Mouse (Mus musculus): ENCODE data around the gene Notch2. TPM values are rescaled to one million over a fixed set of nuclear protein-coding genes. Genes with fewer than 3 reads are reported as not detected.

Notch2 gene
- polyA plus RNA-seq, 1 experiment = 15.6 TPM

GRCm38 (mm10) chr3:98158646-98159045 is 145.3 kb downstream of the Notch2 start:
- Histone ChIP-seq H3K36me3 (ENCODE audit: control insufficient read depth, insufficient read depth) (no peaks in the 10 kb centered on the region), H3K27me3 (ENCODE audit: control insufficient read depth, insufficient read depth, insufficient read length) (peaks cover 3% of the 10 kb centered on the region), H3K79me3 (ENCODE audit: low read depth) (no peaks in the 10 kb centered on the region), H3ac (ENCODE audit: control insufficient read depth, insufficient read length, low read depth) (no peak overlapping the region), H3K4me3 (ENCODE audit: insufficient read depth, poor library complexity, severe bottlenecking) (no peak overlapping the region), H3K79me2 (ENCODE audit: control insufficient read depth, insufficient read depth) (no peaks in the 10 kb centered on the region)
- TF ChIP-seq FOSL1 (IDR thresholded peaks at IDR 0.05; ENCODE audit: insufficient read depth, low read length, poor library complexity, severe bottlenecking) (no peak), MYOD1 (IDR thresholded peaks at IDR 0.05; ENCODE audit: control insufficient read depth, insufficient read length, low read depth) (no peak), CTCF (IDR thresholded peaks at IDR 0.05; ENCODE audit: control insufficient read depth, insufficient read depth, insufficient read length) (no peak), MYOG (IDR thresholded peaks at IDR 0.05; ENCODE audit: control insufficient read depth, extremely low read depth, insufficient read length) (no peak), CEBPB (IDR thresholded peaks at IDR 0.05; ENCODE audit: low read depth) (no peak), MAX (IDR thresholded peaks at IDR 0.05) (no peak), USF1 (IDR thresholded peaks at IDR 0.05; ENCODE audit: low read depth) (no peak)

DNA sequence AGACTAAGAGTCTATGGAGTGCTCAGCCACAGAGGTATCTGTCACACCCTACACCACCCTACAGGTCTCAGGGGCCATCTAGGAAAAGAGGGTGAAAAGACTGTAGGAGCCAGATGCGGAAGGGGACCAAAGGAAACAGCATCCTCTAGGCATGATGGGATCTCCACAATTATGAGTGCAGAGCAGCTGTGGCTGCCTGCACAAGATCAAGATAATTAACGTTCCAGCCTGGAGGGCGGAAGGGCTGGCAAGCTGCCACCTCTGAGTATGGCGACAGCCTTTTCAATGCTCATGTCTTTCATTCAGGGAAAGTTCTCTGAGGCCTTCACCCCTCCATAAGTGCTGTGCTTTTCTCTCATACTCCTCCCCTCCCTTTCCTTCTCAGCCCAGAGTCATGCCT is 146.0 kb downstream of the Notch2 start:
- Histone ChIP-seq H3K27me3 (ENCODE audit: control insufficient read depth, insufficient read depth, insufficient read length) (peaks cover 3% of the 10 kb centered on the region), H3K36me3 (ENCODE audit: control insufficient read depth, insufficient read depth) (no peaks in the 10 kb centered on the region), H3ac (ENCODE audit: control insufficient read depth, insufficient read length, low read depth) (no peak overlapping the region), H3K79me2 (ENCODE audit: control insufficient read depth, insufficient read depth) (no peaks in the 10 kb centered on the region), H3K79me3 (ENCODE audit: low read depth) (no peaks in the 10 kb centered on the region), H3K4me3 (ENCODE audit: insufficient read depth, poor library complexity, severe bottlenecking) (no peak overlapping the region)
- TF ChIP-seq MYOG (IDR thresholded peaks at IDR 0.05; ENCODE audit: control insufficient read depth, extremely low read depth, insufficient read length) = no peak
- TF ChIP-seq MAX (IDR thresholded peaks at IDR 0.05) = no peak
- TF ChIP-seq FOSL1 (IDR thresholded peaks at IDR 0.05; ENCODE audit: insufficient read depth, low read length, poor library complexity, severe bottlenecking) = no peak
- TF ChIP-seq CEBPB (IDR thresholded peaks at IDR 0.05; ENCODE audit: low read depth) = no peak
- TF ChIP-seq MYOD1 (IDR thresholded peaks at IDR 0.05; ENCODE audit: control insufficient read depth, insufficient read length, low read depth) = no peak
- no peak for TF ChIP-seq CTCF (IDR thresholded peaks at IDR 0.05; ENCODE audit: control insufficient read depth, insufficient read depth, insufficient read length)
- no peak for TF ChIP-seq USF1 (IDR thresholded peaks at IDR 0.05; ENCODE audit: low read depth)

GRCm38 (mm10) chr3:98160330-98160729 is 147.0 kb downstream of the Notch2 start, which contains the start of gene Adam30:
Gene Adam30 (plus strand): TSS chr3:98160630.
- TF ChIP-seq CTCF (IDR thresholded peaks at IDR 0.05; ENCODE audit: control insufficient read depth, insufficient read depth, insufficient read length) (no peak), MYOD1 (IDR thresholded peaks at IDR 0.05; ENCODE audit: control insufficient read depth, insufficient read length, low read depth) (no peak), CEBPB (IDR thresholded peaks at IDR 0.05; ENCODE audit: low read depth) (no peak), MAX (IDR thresholded peaks at IDR 0.05) (no peak), FOSL1 (IDR thresholded peaks at IDR 0.05; ENCODE audit: insufficient read depth, low read length, poor library complexity, severe bottlenecking) (no peak), USF1 (IDR thresholded peaks at IDR 0.05; ENCODE audit: low read depth) (no peak), MYOG (IDR thresholded peaks at IDR 0.05; ENCODE audit: control insufficient read depth, extremely low read depth, insufficient read length) (no peak)
- H3K4me3 ChIP-seq (ENCODE audit: insufficient read depth, poor library complexity, severe bottlenecking) = no peak within 1 kb of the TSS

GRCm38 (mm10) chr3:98178340-98178739 is 165.0 kb downstream of the Notch2 start:
- Histone ChIP-seq H3K27me3 (ENCODE audit: control insufficient read depth, insufficient read depth, insufficient read length) (peaks cover 4% of the 10 kb centered on the region), H3K79me2 (ENCODE audit: control insufficient read depth, insufficient read depth) (no peaks in the 10 kb centered on the region), H3ac (ENCODE audit: control insufficient read depth, insufficient read length, low read depth) (no peak overlapping the region), H3K36me3 (ENCODE audit: control insufficient read depth, insufficient read depth) (no peaks in the 10 kb centered on the region), H3K79me3 (ENCODE audit: low read depth) (no peaks in the 10 kb centered on the region), H3K4me3 (ENCODE audit: insufficient read depth, poor library complexity, severe bottlenecking) (no peak overlapping the region)
- TF ChIP-seq CTCF (IDR thresholded peaks at IDR 0.05; ENCODE audit: control insufficient read depth, insufficient read depth, insufficient read length) (no peak), MYOD1 (IDR thresholded peaks at IDR 0.05; ENCODE audit: control insufficient read depth, insufficient read length, low read depth) (no peak), MYOG (IDR thresholded peaks at IDR 0.05; ENCODE audit: control insufficient read depth, extremely low read depth, insufficient read length) (no peak), CEBPB (IDR thresholded peaks at IDR 0.05; ENCODE audit: low read depth) (no peak), FOSL1 (IDR thresholded peaks at IDR 0.05; ENCODE audit: insufficient read depth, low read length, poor library complexity, severe bottlenecking) (no peak)

More at GRCm38 (mm10) chr3:98160330-98160729, 147.0 kb downstream of the Notch2 start, which contains the start of gene Adam30:
- Histone ChIP-seq H3K79me2 (ENCODE audit: control insufficient read depth, insufficient read depth) (no peaks in the 10 kb centered on the region), H3K36me3 (ENCODE audit: control insufficient read depth, insufficient read depth) (no peaks in the 10 kb centered on the region), H3K79me3 (ENCODE audit: low read depth) (no peaks in the 10 kb centered on the region), H3ac (ENCODE audit: control insufficient read depth, insufficient read length, low read depth) (no peak within 1 kb of the TSS), H3K27me3 (ENCODE audit: control insufficient read depth, insufficient read depth, insufficient read length) (peaks cover 7% of the 10 kb centered on the region)

DNA sequence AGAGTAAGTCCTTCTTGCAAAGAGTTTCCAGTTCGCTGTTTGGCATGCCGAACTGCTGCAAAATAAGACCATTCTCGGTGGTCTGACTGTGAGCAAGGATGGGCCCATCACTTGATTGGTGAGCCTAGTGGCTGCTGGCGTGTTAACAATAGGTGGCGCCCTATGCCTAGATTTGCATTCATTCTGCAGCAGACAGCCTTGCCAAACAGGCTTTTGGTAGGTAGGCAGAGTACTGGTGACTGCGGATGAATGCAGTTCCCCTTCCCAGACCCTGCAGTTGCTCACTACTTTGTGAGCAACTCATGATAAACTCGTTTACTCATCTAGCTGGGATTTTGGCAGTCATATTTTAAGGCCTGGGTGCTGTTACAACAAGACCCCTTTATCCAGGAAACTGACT is 167.5 kb downstream of the Notch2 start:
- no peak for TF ChIP-seq CEBPB (IDR thresholded peaks at IDR 0.05; ENCODE audit: low read depth)
- peak; percentile 32 for TF ChIP-seq CTCF (IDR thresholded peaks at IDR 0.05; ENCODE audit: control insufficient read depth, insufficient read depth, insufficient read length)
- Histone ChIP-seq H3K27me3 (ENCODE audit: control insufficient read depth, insufficient read depth, insufficient read length) (peaks cover 9% of the 10 kb centered on the region), H3K79me3 (ENCODE audit: low read depth) (no peaks in the 10 kb centered on the region), H3K36me3 (ENCODE audit: control insufficient read depth, insufficient read depth) (no peaks in the 10 kb centered on the region), H3K79me2 (ENCODE audit: control insufficient read depth, insufficient read depth) (no peaks in the 10 kb centered on the region), H3K4me3 (ENCODE audit: insufficient read depth, poor library complexity, severe bottlenecking) (no peak overlapping the region), H3ac (ENCODE audit: control insufficient read depth, insufficient read length, low read depth) (no peak overlapping the region)

DNA sequence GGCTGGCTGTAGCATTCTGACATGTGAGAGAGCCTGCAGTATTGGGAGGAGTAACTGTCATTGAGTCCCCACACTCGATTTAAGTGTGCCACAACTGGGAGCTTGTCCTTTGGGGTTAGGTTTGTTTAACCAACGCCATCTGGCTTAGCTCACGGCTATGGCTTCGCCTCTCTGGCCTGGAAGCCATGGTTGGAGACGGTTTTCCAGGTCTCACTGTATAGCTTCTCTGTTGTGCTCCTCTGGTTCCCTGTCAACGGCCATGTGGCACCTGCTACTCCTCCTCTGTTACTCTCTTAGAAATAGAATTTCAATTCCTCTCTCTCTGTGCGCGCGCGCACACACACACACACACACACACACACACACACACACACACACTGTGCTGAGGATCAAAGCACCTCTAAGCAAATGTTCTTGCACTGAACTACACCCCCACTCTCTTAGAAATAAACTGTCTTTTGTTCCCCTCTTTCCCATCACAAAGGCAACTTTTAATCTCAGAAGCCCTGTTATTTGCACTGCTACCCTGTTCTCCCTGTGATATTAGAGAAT is 171.9 kb downstream of the Notch2 start:
- H3K27me3 ChIP-seq (ENCODE audit: control insufficient read depth, insufficient read depth, insufficient read length) = peaks cover 5% of the 10 kb centered on the region
- H3K79me2 ChIP-seq (ENCODE audit: control insufficient read depth, insufficient read depth) = no peaks in the 10 kb centered on the region
- no peaks in the 10 kb centered on the region for H3K79me3 ChIP-seq (ENCODE audit: low read depth)
- H3ac ChIP-seq (ENCODE audit: control insufficient read depth, insufficient read length, low read depth) = no peak overlapping the region
- TF ChIP-seq FOSL1 (IDR thresholded peaks at IDR 0.05; ENCODE audit: insufficient read depth, low read length, poor library complexity, severe bottlenecking) = no peak
- TF ChIP-seq CEBPB (IDR thresholded peaks at IDR 0.05; ENCODE audit: low read depth) = no peak
- TF ChIP-seq MAX (IDR thresholded peaks at IDR 0.05) = no peak
- no peak for TF ChIP-seq MYOG (IDR thresholded peaks at IDR 0.05; ENCODE audit: control insufficient read depth, extremely low read depth, insufficient read length)
- TF ChIP-seq USF1 (IDR thresholded peaks at IDR 0.05; ENCODE audit: low read depth) = no peak
- no peak for TF ChIP-seq CTCF (IDR thresholded peaks at IDR 0.05; ENCODE audit: control insufficient read depth, insufficient read depth, insufficient read length)
- TF ChIP-seq MYOD1 (IDR thresholded peaks at IDR 0.05; ENCODE audit: control insufficient read depth, insufficient read length, low read depth) = no peak
- no peaks in the 10 kb centered on the region for H3K36me3 ChIP-seq (ENCODE audit: control insufficient read depth, insufficient read depth)
- no peak overlapping the region for H3K4me3 ChIP-seq (ENCODE audit: insufficient read depth, poor library complexity, severe bottlenecking)
